Mouse (Mus musculus) neural tube, embryonic 12.5 days (tissue): ENCODE measurements at regions not wholly inside any gene's neighbourhood (a gene's known extent, or its start where the extent isn't known, plus 50 kb on each side); places are given as distances from the start of the nearest gene placed in this dataset.

ENCODE experiments used
- ATAC-seq: fragments of 200-750 bp; cut with Nextera tagmentation; 2 replicates; pipeline ENCODE4 v1.8.0; 2017; ENCODE audit warnings: low read depth, mild to moderate bottlenecking, moderate TSS enrichment, moderate library complexity; ENCODE audit not compliant: low FRiP score
- H3K27ac ChIP-seq: fragments of 300-500 bp; sonication (generic); 2 replicates; pipeline ENCODE4 v1.5.1; 2016
- H3K27me3 ChIP-seq: fragments of 300-500 bp; sonication (generic); replicated peaks from 2 replicates; pipeline ENCODE4 v1.6.1; 2016; ENCODE audit warnings: mild to moderate bottlenecking
- H3K36me3 ChIP-seq: fragments of 300-500 bp; sonication (generic); 2 replicates; pipeline ENCODE4 v1.6.1; 2016; ENCODE audit warnings: mild to moderate bottlenecking
- H3K4me1 ChIP-seq: fragments of 300-500 bp; sonication (generic); 2 replicates; pipeline ENCODE4 v1.6.1; 2016
- H3K4me2 ChIP-seq: fragments of 300-500 bp; sonication (generic); replicated peaks from 2 replicates; pipeline ENCODE4 v1.6.1; 2016; ENCODE audit warnings: mild to moderate bottlenecking
- H3K4me3 ChIP-seq: fragments of 300-500 bp; sonication (generic); 2 replicates; pipeline ENCODE4 v1.5.1; 2016
- H3K9ac ChIP-seq: fragments of 300-500 bp; sonication (generic); 2 replicates; pipeline ENCODE4 v1.6.1; 2016; ENCODE audit warnings: mild to moderate bottlenecking
- H3K9me3 ChIP-seq: fragments of 300-500 bp; sonication (generic); 2 replicates; pipeline ENCODE4 v1.6.1; 2016; ENCODE audit warnings: mild to moderate bottlenecking
- WGBS: fragments of 180-500 bp; shearing (Covaris S2); methylation state at CpG from one replicate; pipeline ENCODE4 v1.1.7; 2016; 5-methylcytosine and 5-hydroxymethylcytosine counted together

- no peak overlapping the region for H3K4me3 ChIP-seq
- no peaks in the 10 kb centered on the region for H3K4me1 ChIP-seq
- ATAC-seq: no peak
- no peak overlapping the region for H3K4me2 ChIP-seq
- no peak overlapping the region for H3K9ac ChIP-seq
- no peak overlapping the region for H3K27ac ChIP-seq
- no peaks in the 10 kb centered on the region for H3K27me3 ChIP-seq
- WGBS: 75% methylated on average over 3 of the region's 3 CpGs
- H3K36me3 ChIP-seq: no peaks in the 10 kb centered on the region
- no peaks in the 10 kb centered on the region for H3K9me3 ChIP-seq
Observed at GRCm38 (mm10) chr7:133323955-133324354, 199.8 kb upstream of the Ctbp2 start.

- no peak overlapping the region for H3K4me2 ChIP-seq
- no peak overlapping the region for H3K4me3 ChIP-seq
- no peak overlapping the region for H3K27ac ChIP-seq
- H3K27me3 ChIP-seq: no peaks in the 10 kb centered on the region
- no peaks in the 10 kb centered on the region for H3K36me3 ChIP-seq
- no peak overlapping the region for H3K9ac ChIP-seq
- no peaks in the 10 kb centered on the region for H3K9me3 ChIP-seq
- ATAC-seq: no peak
- no peaks in the 10 kb centered on the region for H3K4me1 ChIP-seq
Observed at GRCm38 (mm10) chr7:133317511-133317910, 193.4 kb upstream of the Ctbp2 start.

GRCm38 (mm10) chr7:133316701-133317475 lies 192.7 kb upstream of the Ctbp2 start:
- no peak overlapping the region for H3K4me3 ChIP-seq
- H3K9me3 ChIP-seq: no peaks in the 10 kb centered on the region
- no peaks in the 10 kb centered on the region for H3K27me3 ChIP-seq
- H3K9ac ChIP-seq: no peak overlapping the region
- H3K4me2 ChIP-seq: no peak overlapping the region
- no peak for ATAC-seq
- no peaks in the 10 kb centered on the region for H3K36me3 ChIP-seq
- no peaks in the 10 kb centered on the region for H3K4me1 ChIP-seq
- H3K27ac ChIP-seq: no peak overlapping the region
- 73% methylated on average over 7 of the region's 9 CpGs for WGBS

- Histone ChIP-seq H3K4me1 (no peaks in the 10 kb centered on the region), H3K9ac (no peak overlapping the region), H3K4me2 (no peak overlapping the region), H3K9me3 (no peaks in the 10 kb centered on the region), H3K27ac (no peak overlapping the region), H3K4me3 (no peak overlapping the region), H3K27me3 (no peaks in the 10 kb centered on the region), H3K36me3 (no peaks in the 10 kb centered on the region)
- no peak for ATAC-seq
- WGBS: 62% methylated on average over 10 of the region's 10 CpGs
Observed at GRCm38 (mm10) chr7:133315197-133316029, 191.3 kb upstream of the Ctbp2 start.

GRCm38 (mm10) chr7:133313115-133313514 lies 189.0 kb upstream of the Ctbp2 start:
- no peaks in the 10 kb centered on the region for H3K36me3 ChIP-seq
- no peaks in the 10 kb centered on the region for H3K9me3 ChIP-seq
- WGBS: 39% methylated on average over 5 of the region's 5 CpGs
- H3K4me3 ChIP-seq: no peak overlapping the region
- H3K4me2 ChIP-seq: no peak overlapping the region
- no peaks in the 10 kb centered on the region for H3K4me1 ChIP-seq
- no peak for ATAC-seq
- no peak overlapping the region for H3K9ac ChIP-seq
- H3K27ac ChIP-seq: no peak overlapping the region
- H3K27me3 ChIP-seq: no peaks in the 10 kb centered on the region

GRCm38 (mm10) chr7:133311116-133311801 lies 187.1 kb upstream of the Ctbp2 start:
- Histone ChIP-seq H3K4me3 (no peak overlapping the region), H3K9ac (no peak overlapping the region), H3K27me3 (no peaks in the 10 kb centered on the region), H3K4me1 (no peaks in the 10 kb centered on the region), H3K4me2 (no peak overlapping the region), H3K9me3 (no peaks in the 10 kb centered on the region), H3K27ac (no peak overlapping the region), H3K36me3 (no peaks in the 10 kb centered on the region)
- ATAC-seq: no peak
- 58% methylated on average over 9 of the region's 9 CpGs for WGBS

- Histone ChIP-seq H3K36me3 (no peaks in the 10 kb centered on the region), H3K9me3 (no peaks in the 10 kb centered on the region), H3K27ac (no peak overlapping the region), H3K27me3 (no peaks in the 10 kb centered on the region), H3K4me1 (no peaks in the 10 kb centered on the region), H3K4me3 (no peak overlapping the region), H3K9ac (no peak overlapping the region), H3K4me2 (no peak overlapping the region)
- no peak for ATAC-seq
- 82% methylated on average over 5 of the region's 5 CpGs for WGBS
Observed at GRCm38 (mm10) chr7:133304461-133304860, 180.3 kb upstream of the Ctbp2 start.

- H3K27me3 ChIP-seq: no peaks in the 10 kb centered on the region
- H3K4me3 ChIP-seq: no peak overlapping the region
- ATAC-seq: no peak
- 88% methylated on average over 3 of the region's 3 CpGs for WGBS
- no peaks in the 10 kb centered on the region for H3K9me3 ChIP-seq
- no peak overlapping the region for H3K4me2 ChIP-seq
- no peak overlapping the region for H3K27ac ChIP-seq
- H3K36me3 ChIP-seq: no peaks in the 10 kb centered on the region
- no peak overlapping the region for H3K9ac ChIP-seq
- H3K4me1 ChIP-seq: no peaks in the 10 kb centered on the region
Observed at GRCm38 (mm10) chr7:133290471-133290870, 166.3 kb upstream of the Ctbp2 start.

GRCm38 (mm10) chr7:133288236-133288635 lies 164.1 kb upstream of the Ctbp2 start:
- Histone ChIP-seq H3K27me3 (no peaks in the 10 kb centered on the region), H3K9me3 (no peaks in the 10 kb centered on the region), H3K9ac (no peak overlapping the region), H3K4me1 (no peaks in the 10 kb centered on the region), H3K4me3 (no peak overlapping the region), H3K4me2 (no peak overlapping the region), H3K27ac (no peak overlapping the region), H3K36me3 (no peaks in the 10 kb centered on the region)
- no peak for ATAC-seq
- WGBS: 70% methylated on average over 3 of the region's 3 CpGs

GRCm38 (mm10) chr7:133286836-133287235 lies 162.7 kb upstream of the Ctbp2 start:
- Histone ChIP-seq H3K4me1 (no peaks in the 10 kb centered on the region), H3K9me3 (no peaks in the 10 kb centered on the region), H3K27ac (no peak overlapping the region), H3K36me3 (no peaks in the 10 kb centered on the region), H3K4me2 (no peak overlapping the region), H3K4me3 (no peak overlapping the region), H3K9ac (no peak overlapping the region), H3K27me3 (no peaks in the 10 kb centered on the region)
- 92% methylated on average over 7 of the region's 7 CpGs for WGBS
- no peak for ATAC-seq

- no peak overlapping the region for H3K27ac ChIP-seq
- H3K4me2 ChIP-seq: no peak overlapping the region
- no peaks in the 10 kb centered on the region for H3K27me3 ChIP-seq
- 88% methylated on average over 5 of the region's 5 CpGs for WGBS
- ATAC-seq: no peak
- no peak overlapping the region for H3K4me3 ChIP-seq
- H3K9ac ChIP-seq: no peak overlapping the region
- no peaks in the 10 kb centered on the region for H3K36me3 ChIP-seq
- no peaks in the 10 kb centered on the region for H3K4me1 ChIP-seq
- no peaks in the 10 kb centered on the region for H3K9me3 ChIP-seq
Observed at GRCm38 (mm10) chr7:133286216-133286615, 162.1 kb upstream of the Ctbp2 start.

GRCm38 (mm10) chr7:133262161-133262560 lies 138.0 kb upstream of the Ctbp2 start:
- Histone ChIP-seq H3K9ac (no peak overlapping the region), H3K4me3 (no peak overlapping the region)

More at GRCm38 (mm10) chr7:133262161-133262560, 138.0 kb upstream of the Ctbp2 start:
- Histone ChIP-seq H3K4me1 (no peaks in the 10 kb centered on the region), H3K36me3 (no peaks in the 10 kb centered on the region), H3K27ac (no peak overlapping the region), H3K9me3 (no peaks in the 10 kb centered on the region), H3K4me2 (no peak overlapping the region), H3K27me3 (no peaks in the 10 kb centered on the region)
- ATAC-seq: no peak
- 80% methylated on average over 5 of the region's 5 CpGs for WGBS
